Mouse (Mus musculus): ENCODE measurements around the gene Slc7a6. TPM values are rescaled to one million over a fixed set of nuclear protein-coding genes. Genes with fewer than 3 reads are reported as not detected.

The Slc7a6 gene
- polyA plus RNA-seq, 1 experiment from 2014 or later: 52.5 TPM

DNA sequence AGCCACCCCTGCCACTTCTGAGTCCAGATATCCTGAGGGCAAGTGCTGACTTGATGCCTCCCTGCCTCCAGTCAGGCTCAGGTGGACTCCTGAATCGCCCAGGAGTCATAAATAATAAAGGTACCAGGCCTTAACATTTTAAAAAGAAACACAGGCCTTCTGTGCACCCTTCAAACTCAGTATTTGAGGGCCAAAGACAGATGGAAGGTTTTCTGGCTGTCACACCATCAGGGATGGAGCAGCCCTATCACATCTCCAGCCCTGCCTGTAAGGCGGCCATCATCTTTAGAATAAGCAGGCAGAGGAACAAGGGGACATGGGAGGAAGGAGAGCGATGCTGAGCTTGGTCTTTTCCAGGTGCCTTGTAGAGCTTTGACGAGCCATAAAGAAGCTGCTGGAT, 37.6 kb upstream of the Slc7a6 start:
- H3K36me3 ChIP-seq (ENCODE audit: control insufficient read depth, insufficient read depth, low read length): peaks cover 22% of the 10 kb centered on the region; the same call in 1 of the 2 replicates
- ATAC-seq (replicated peaks; ENCODE audit: low FRiP score) (no peak), DNase-seq (ENCODE audit: low spot score) (no peak)
- H3K9me3 ChIP-seq (ENCODE audit: control insufficient read depth, low read length): no peaks in the 10 kb centered on the region
- H3K4me2 ChIP-seq: no peak overlapping the region
- peaks cover 30% of the 10 kb centered on the region for H3K27me3 ChIP-seq (replicated peaks; ENCODE audit: control insufficient read depth, insufficient read depth, low read length)
- peaks cover 13% of the 10 kb centered on the region for H3K4me1 ChIP-seq (replicated peaks; ENCODE audit: control insufficient read depth, insufficient read depth, low read length)
- H3K27ac ChIP-seq (ENCODE audit: low read depth, low read length): no peak overlapping the region
- 85% methylated on average over 4 of the region's 4 CpGs for WGBS
- H3K9ac ChIP-seq (ENCODE audit: low read depth, low read length): no peak overlapping the region
- no peak overlapping the region for H3K4me3 ChIP-seq (ENCODE audit: low read depth, low read length)

- ATAC-seq (replicated peaks; ENCODE audit: low FRiP score) (peak; percentile 37; the same call in 1 of the 2 replicates), DNase-seq (ENCODE audit: low spot score) (no peak)
- WGBS: 72% methylated on average over 7 of the region's 7 CpGs
Measured at GRCm38 (mm10) chr8:106131488-106132222, 37.0 kb upstream of the Slc7a6 start.

DNA sequence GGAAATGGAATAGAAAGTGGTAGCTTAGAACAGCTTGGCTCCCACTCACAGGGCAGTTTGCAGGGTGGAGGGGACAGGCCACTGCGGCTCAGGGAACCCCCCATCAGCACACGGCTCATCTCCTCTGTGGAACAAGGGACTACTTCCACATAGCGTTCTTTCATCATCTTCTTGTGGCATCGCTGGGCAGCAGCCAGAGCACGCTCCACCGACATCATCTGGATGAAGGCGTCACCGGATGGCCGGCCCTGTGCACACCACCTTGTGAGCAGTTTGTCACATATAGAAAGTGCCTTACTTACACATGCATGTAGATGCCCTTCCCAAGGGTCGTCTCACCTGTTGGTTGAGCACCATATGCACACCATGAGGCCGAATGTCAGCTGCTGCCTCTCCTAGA, 36.3 kb upstream of the Slc7a6 start:
- H3K27ac ChIP-seq (ENCODE audit: low read depth, low read length): no peak overlapping the region
- 89% methylated on average over 11 of the region's 11 CpGs for WGBS
- no peak overlapping the region for H3K4me3 ChIP-seq (ENCODE audit: low read depth, low read length)
- DNase-seq (ENCODE audit: low spot score): no peak
- no peak for ATAC-seq (replicated peaks; ENCODE audit: low FRiP score)
- H3K9me3 ChIP-seq (ENCODE audit: control insufficient read depth, low read length): no peaks in the 10 kb centered on the region
- H3K27me3 ChIP-seq (replicated peaks; ENCODE audit: control insufficient read depth, insufficient read depth, low read length): peaks cover 43% of the 10 kb centered on the region
- H3K4me2 ChIP-seq: no peak overlapping the region
- H3K4me1 ChIP-seq (replicated peaks; ENCODE audit: control insufficient read depth, insufficient read depth, low read length): peaks cover 24% of the 10 kb centered on the region
- no peak overlapping the region for H3K9ac ChIP-seq (ENCODE audit: low read depth, low read length)
- peaks cover 18% of the 10 kb centered on the region; the same call in 1 of the 2 replicates for H3K36me3 ChIP-seq (ENCODE audit: control insufficient read depth, insufficient read depth, low read length)

More at GRCm38 (mm10) chr8:106131488-106132222, 37.0 kb upstream of the Slc7a6 start:
- no peak overlapping the region for H3K4me2 ChIP-seq
- no peak overlapping the region for H3K4me3 ChIP-seq (ENCODE audit: low read depth, low read length)
- no peaks in the 10 kb centered on the region for H3K9me3 ChIP-seq (ENCODE audit: control insufficient read depth, low read length)
- 0 out of 2 replicates have a peak overlapping the region, but pooled peaks have one; percentile 13 for H3K27ac ChIP-seq (ENCODE audit: low read depth, low read length)
- peaks cover 22% of the 10 kb centered on the region; the same call in 1 of the 2 replicates for H3K36me3 ChIP-seq (ENCODE audit: control insufficient read depth, insufficient read depth, low read length)
- H3K4me1 ChIP-seq (replicated peaks; ENCODE audit: control insufficient read depth, insufficient read depth, low read length): peaks cover 17% of the 10 kb centered on the region
- peaks cover 36% of the 10 kb centered on the region for H3K27me3 ChIP-seq (replicated peaks; ENCODE audit: control insufficient read depth, insufficient read depth, low read length)
- H3K9ac ChIP-seq (ENCODE audit: low read depth, low read length): no peak overlapping the region

GRCm38 (mm10) chr8:106133526-106133925, 35.1 kb upstream of the Slc7a6 start:
- Histone ChIP-seq H3K4me3 (ENCODE audit: low read depth, low read length) (no peak overlapping the region), H3K4me2 (no peak overlapping the region), H3K4me1 (replicated peaks; ENCODE audit: control insufficient read depth, insufficient read depth, low read length) (peaks cover 31% of the 10 kb centered on the region), H3K27ac (ENCODE audit: low read depth, low read length) (no peak overlapping the region), H3K36me3 (ENCODE audit: control insufficient read depth, insufficient read depth, low read length) (peaks cover 16% of the 10 kb centered on the region; the same call in 1 of the 2 replicates), H3K9me3 (ENCODE audit: control insufficient read depth, low read length) (no peaks in the 10 kb centered on the region), H3K9ac (ENCODE audit: low read depth, low read length) (no peak overlapping the region), H3K27me3 (replicated peaks; ENCODE audit: control insufficient read depth, insufficient read depth, low read length) (peaks cover 50% of the 10 kb centered on the region)
- 72% methylated on average over 13 of the region's 13 CpGs for WGBS
- no peak for DNase-seq (ENCODE audit: low spot score)
- ATAC-seq (replicated peaks; ENCODE audit: low FRiP score): no peak

DNA sequence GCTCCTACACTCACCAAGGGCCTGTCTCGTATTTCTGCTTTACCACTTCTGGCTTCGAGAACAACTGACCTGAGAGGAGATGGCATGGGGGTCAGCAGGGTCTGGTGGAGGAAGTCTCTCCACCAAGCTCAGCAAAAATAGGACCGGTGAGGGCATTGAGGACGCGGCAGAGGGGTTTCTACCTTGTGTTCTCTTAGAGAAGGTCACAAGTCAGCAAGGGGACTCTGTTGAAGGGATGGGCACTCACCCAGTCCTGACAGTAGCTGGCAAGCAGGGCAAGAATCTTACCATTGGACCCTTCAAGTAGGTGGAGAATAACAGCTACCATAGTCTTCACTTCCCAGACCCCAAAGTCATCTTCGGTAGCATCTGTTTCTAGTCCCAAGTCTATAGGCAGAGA, 34.7 kb upstream of the Slc7a6 start:
- WGBS: 76% methylated on average over 6 of the region's 6 CpGs
- no peak overlapping the region for H3K4me3 ChIP-seq (ENCODE audit: low read depth, low read length)
- H3K27me3 ChIP-seq (replicated peaks; ENCODE audit: control insufficient read depth, insufficient read depth, low read length): peaks cover 50% of the 10 kb centered on the region
- H3K4me1 ChIP-seq (replicated peaks; ENCODE audit: control insufficient read depth, insufficient read depth, low read length): peaks cover 31% of the 10 kb centered on the region
- peaks cover 16% of the 10 kb centered on the region; the same call in 1 of the 2 replicates for H3K36me3 ChIP-seq (ENCODE audit: control insufficient read depth, insufficient read depth, low read length)
- no peak for DNase-seq (ENCODE audit: low spot score)
- H3K27ac ChIP-seq (ENCODE audit: low read depth, low read length): no peak overlapping the region
- H3K9me3 ChIP-seq (ENCODE audit: control insufficient read depth, low read length): no peaks in the 10 kb centered on the region
- H3K9ac ChIP-seq (ENCODE audit: low read depth, low read length): no peak overlapping the region
- no peak overlapping the region for H3K4me2 ChIP-seq
- ATAC-seq (replicated peaks; ENCODE audit: low FRiP score): no peak

GRCm38 (mm10) chr8:106134751-106135571, 33.7 kb upstream of the Slc7a6 start:
- 25% methylated on average over 14 of the region's 14 CpGs for WGBS
- peaks cover 50% of the 10 kb centered on the region for H3K27me3 ChIP-seq (replicated peaks; ENCODE audit: control insufficient read depth, insufficient read depth, low read length)

DNA sequence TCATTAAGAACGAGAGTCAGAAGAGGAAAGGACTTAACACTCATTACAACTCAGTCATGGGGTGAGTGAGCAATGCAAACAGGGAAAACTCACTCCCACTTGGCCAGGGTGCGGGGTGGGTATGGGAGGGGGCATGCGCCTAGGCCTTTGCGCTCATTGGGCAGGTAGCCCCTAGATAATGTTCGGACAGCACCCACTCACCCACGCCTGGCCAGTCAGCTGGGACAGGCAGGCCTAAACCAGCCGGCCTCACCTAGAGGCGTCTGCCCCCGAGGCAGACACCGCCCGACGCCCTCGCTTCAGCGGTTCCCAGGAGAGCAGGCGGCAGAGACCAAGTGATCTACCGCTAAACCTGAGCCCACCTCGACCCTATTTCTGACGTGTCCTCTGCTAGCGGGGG, 33.0 kb upstream of the Slc7a6 start:
- Histone ChIP-seq H3K36me3 (ENCODE audit: control insufficient read depth, insufficient read depth, low read length) (peaks cover 13% of the 10 kb centered on the region; the same call in 1 of the 2 replicates), H3K4me1 (replicated peaks; ENCODE audit: control insufficient read depth, insufficient read depth, low read length) (peaks cover 31% of the 10 kb centered on the region), H3K27ac (ENCODE audit: low read depth, low read length) (peak overlapping the region; percentile 35), H3K27me3 (replicated peaks; ENCODE audit: control insufficient read depth, insufficient read depth, low read length) (peaks cover 50% of the 10 kb centered on the region), H3K4me3 (ENCODE audit: low read depth, low read length) (peak overlapping the region; percentile 62), H3K4me2 (peak overlapping the region; percentile 93), H3K9me3 (ENCODE audit: control insufficient read depth, low read length) (no peaks in the 10 kb centered on the region), H3K9ac (ENCODE audit: low read depth, low read length) (peak overlapping the region; percentile 53)
- no peak for ATAC-seq (replicated peaks; ENCODE audit: low FRiP score)
- 4% methylated on average over 19 of the region's 19 CpGs for WGBS
- no peak for DNase-seq (ENCODE audit: low spot score)

More at GRCm38 (mm10) chr8:106134751-106135571, 33.7 kb upstream of the Slc7a6 start:
- Histone ChIP-seq H3K27ac (ENCODE audit: low read depth, low read length) (peak overlapping the region; percentile 35), H3K4me3 (ENCODE audit: low read depth, low read length) (peak overlapping the region; percentile 62), H3K9me3 (ENCODE audit: control insufficient read depth, low read length) (no peaks in the 10 kb centered on the region), H3K4me1 (replicated peaks; ENCODE audit: control insufficient read depth, insufficient read depth, low read length) (peaks cover 31% of the 10 kb centered on the region), H3K9ac (ENCODE audit: low read depth, low read length) (no peak overlapping the region), H3K36me3 (ENCODE audit: control insufficient read depth, insufficient read depth, low read length) (peaks cover 14% of the 10 kb centered on the region; the same call in 1 of the 2 replicates), H3K4me2 (peak overlapping the region; percentile 93)
- ATAC-seq (replicated peaks; ENCODE audit: low FRiP score) (peak; percentile 19; the same call in 1 of the 2 replicates), DNase-seq (ENCODE audit: low spot score) (no peak)

GRCm38 (mm10) chr8:106136156-106137130, 32.2 kb upstream of the Slc7a6 start, which contains the start of gene Esrp2:
Gene Esrp2, minus strand, starts transcription at chr8:106136974.
- Histone ChIP-seq H3K27ac (ENCODE audit: low read depth, low read length) (peak within 1 kb of the TSS; percentile 66), H3K27me3 (replicated peaks; ENCODE audit: control insufficient read depth, insufficient read depth, low read length) (peaks cover 50% of the 10 kb centered on the region), H3K4me1 (replicated peaks; ENCODE audit: control insufficient read depth, insufficient read depth, low read length) (peaks cover 28% of the 10 kb centered on the region), H3K36me3 (ENCODE audit: control insufficient read depth, insufficient read depth, low read length) (peaks cover 10% of the 10 kb centered on the region; the same call in 1 of the 2 replicates), H3K9me3 (ENCODE audit: control insufficient read depth, low read length) (no peaks in the 10 kb centered on the region), H3K4me3 (ENCODE audit: low read depth, low read length) (peak within 1 kb of the TSS; percentile 62), H3K4me2 (peak within 1 kb of the TSS; percentile 93), H3K9ac (ENCODE audit: low read depth, low read length) (peak within 1 kb of the TSS; percentile 53)
- DNase-seq (ENCODE audit: low spot score) (peak; percentile 77), ATAC-seq (replicated peaks; ENCODE audit: low FRiP score) (peak; percentile 60)
- WGBS: 1% methylated on average over 81 of the region's 86 CpGs
